Mouse (Mus musculus) cerebellum, adult 2 months (tissue): ENCODE results near the gene Nrarp.

Experiments
- CTCF ChIP-seq: fragments of 200-500 bp; IDR thresholded peaks from 2 replicates; pipeline ENCODE4 v1.5.1; 2011; ENCODE audit warnings: low read depth, mild to moderate bottlenecking, control low read depth, low read length, moderate library complexity, borderline replicate concordance; ENCODE audit not compliant: insufficient read depth
- POLR2A ChIP-seq: fragments of 200-500 bp; IDR thresholded peaks from 2 replicates; pipeline ENCODE4 v1.6.1; 2011; ENCODE audit warnings: low read length, control low read depth, borderline replicate concordance; ENCODE audit not compliant: insufficient read depth

DNA sequence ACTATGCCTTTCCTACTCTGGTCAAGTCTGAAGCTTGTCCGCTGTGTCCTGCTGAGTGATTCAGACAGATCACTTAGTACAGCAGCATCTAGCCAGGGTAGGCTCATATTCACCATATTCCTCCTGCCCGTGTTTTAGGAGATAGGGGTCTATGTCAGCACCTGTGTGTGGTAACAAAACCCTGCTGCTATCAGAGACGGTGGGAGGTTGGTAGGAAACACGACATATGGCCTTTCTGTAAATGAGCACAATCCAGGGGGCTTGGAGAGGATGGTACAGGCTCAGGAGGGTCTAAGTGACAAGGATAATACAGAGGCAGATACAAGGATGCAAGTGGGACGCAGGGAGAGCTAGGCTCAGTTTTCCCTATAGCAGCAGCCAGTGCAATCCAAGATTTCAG lies 49.0 kb downstream of the Nrarp start:
- TF ChIP-seq POLR2A (no peak), CTCF (no peak)
